Mouse (Mus musculus) cerebellum, postnatal 36 days (tissue): Measurements from ENCODE around the gene H1f0.

ENCODE experiments used
- DNase-seq, 2 experiments: peaks; one replicate each; pipeline ENCODE4 v3.0.0; 2021 to 2022; ENCODE audit warnings: mixed read lengths in 2 of 2

Gene H1f0

GRCm38 (mm10) chr15:79028237-79028738 lies at the start of gene H1f0:
Gene H1f0, plus strand, starts transcription at chr15:79028450.
- peak; percentile 97 to 98 for DNase-seq

- DNase-seq = no peak
These were observed 49.4 kb upstream of the H1f0 start for GRCm38 (mm10) chr15:78978875-78979274.

GRCm38 (mm10) chr15:78980084-78980483 lies 48.2 kb upstream of the H1f0 start:
- DNase-seq = peak; percentile 54 to 69

- peak; percentile 69 to 82 for DNase-seq
These were observed 45.4 kb upstream of the H1f0 start for GRCm38 (mm10) chr15:78982658-78983435.

- no peak for DNase-seq
These were observed 44.6 kb upstream of the H1f0 start for GRCm38 (mm10) chr15:78983436-78984285.

GRCm38 (mm10) chr15:78984286-78984778 lies 43.9 kb upstream of the H1f0 start:
- DNase-seq = no peak

GRCm38 (mm10) chr15:78986536-78987220 lies 41.6 kb upstream of the H1f0 start:
- peak; percentile 72 to 81 for DNase-seq

GRCm38 (mm10) chr15:78988499-78988971 lies 39.7 kb upstream of the H1f0 start:
- peak; percentile 99 for DNase-seq

GRCm38 (mm10) chr15:78989152-78990092 lies 38.8 kb upstream of the H1f0 start:
- no peak for DNase-seq

GRCm38 (mm10) chr15:78990093-78990463 lies 38.2 kb upstream of the H1f0 start:
- no peak for DNase-seq

- no peak for DNase-seq
These were observed 37.2 kb upstream of the H1f0 start for GRCm38 (mm10) chr15:78990970-78991525.

- DNase-seq = no peak
These were observed 36.0 kb upstream of the H1f0 start for GRCm38 (mm10) chr15:78992235-78992634.

- no peak for DNase-seq
These were observed 35.3 kb upstream of the H1f0 start for GRCm38 (mm10) chr15:78992925-78993324.

GRCm38 (mm10) chr15:78995916-78996315 lies 32.3 kb upstream of the H1f0 start:
- DNase-seq = no peak

GRCm38 (mm10) chr15:78996663-78997062 lies 31.6 kb upstream of the H1f0 start:
- DNase-seq = no peak

GRCm38 (mm10) chr15:78998348-78998747 lies 29.9 kb upstream of the H1f0 start:
- no peak for DNase-seq

- DNase-seq = peak; percentile 38 to 47
These were observed 28.7 kb upstream of the H1f0 start for GRCm38 (mm10) chr15:78999586-78999985.

- DNase-seq = peak; percentile 55 to 57
These were observed 27.9 kb upstream of the H1f0 start for GRCm38 (mm10) chr15:79000357-79000791.

GRCm38 (mm10) chr15:79001559-79001958 lies 26.7 kb upstream of the H1f0 start:
- DNase-seq = no peak

GRCm38 (mm10) chr15:79002036-79002435 lies 26.2 kb upstream of the H1f0 start:
- peak; percentile 39 to 67 for DNase-seq

- DNase-seq = no peak
These were observed 25.2 kb upstream of the H1f0 start for GRCm38 (mm10) chr15:79003079-79003478.
